Mouse (Mus musculus) cerebellum, adult 11-12 months (tissue): Measurements from ENCODE around the gene Sbno2.

ENCODE experiments used
- DNase-seq: peaks from one replicate; pipeline ENCODE4 v3.0.0; 2022

Sbno2 gene

DNA sequence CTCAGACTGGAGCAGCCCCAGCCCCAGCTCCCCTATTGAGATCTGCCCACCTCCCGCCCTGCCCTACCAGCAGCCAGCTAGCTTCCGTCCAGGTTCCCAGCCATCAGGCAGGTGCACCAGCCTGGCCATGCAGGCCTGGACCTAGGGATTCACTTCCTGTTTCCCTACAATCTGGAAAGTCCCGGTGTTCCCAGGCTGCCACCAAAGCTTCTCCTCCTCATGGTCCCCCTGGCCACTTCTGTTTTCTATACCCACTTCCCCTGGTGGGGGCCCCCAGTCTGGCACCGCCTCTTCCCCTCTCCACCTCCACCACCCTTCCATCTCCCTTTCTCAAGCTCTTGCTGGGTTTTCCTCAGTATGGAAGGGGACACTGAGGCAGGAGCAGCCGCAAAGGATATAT is at the start of gene Sbno2:
Sbno2 (minus strand) TSS at position 112 of the 400 bp plus-strand sequence.
- DNase-seq, result no peak

DNA sequence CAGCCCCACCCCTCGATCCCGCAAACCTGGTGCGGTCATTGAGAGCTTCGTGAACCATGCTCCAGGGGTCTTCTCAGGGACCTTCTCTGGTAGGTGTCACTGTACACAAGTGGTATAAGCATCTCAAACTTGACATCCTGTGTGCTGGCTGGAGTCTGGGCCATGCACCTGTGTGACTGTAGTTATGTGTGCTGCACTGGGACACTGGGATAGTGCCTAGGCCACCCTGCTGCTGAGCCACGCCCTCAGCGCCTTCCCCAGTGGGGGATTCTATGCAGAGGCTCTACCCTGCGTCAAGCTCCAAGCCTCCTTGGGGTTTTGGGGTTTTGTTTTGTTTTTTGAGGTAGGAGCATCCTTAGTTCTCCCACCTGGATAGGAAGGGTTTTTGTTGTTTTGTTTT is 49.0 kb upstream of the Sbno2 start:
- no peak for DNase-seq

DNA sequence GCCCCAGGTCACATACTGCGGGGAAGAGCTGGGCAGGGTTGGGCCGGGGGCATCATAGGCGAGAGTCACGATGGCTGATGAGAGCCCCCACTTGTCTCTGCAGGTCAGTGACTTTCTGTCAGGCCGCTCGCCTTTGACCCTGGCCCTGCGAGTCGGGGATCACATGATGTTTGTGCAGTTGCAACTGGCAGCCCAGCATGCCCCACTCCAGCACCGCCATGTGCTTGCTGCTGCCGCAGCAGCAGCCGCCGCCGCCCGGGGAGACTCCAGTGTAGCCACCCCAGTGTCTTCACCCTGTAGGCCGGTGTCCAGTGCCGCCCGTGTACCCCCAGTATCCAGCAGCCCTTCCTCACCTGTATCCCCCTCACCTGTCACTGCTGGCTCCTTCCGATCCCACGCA is 48.3 kb upstream of the Sbno2 start:
- no peak for DNase-seq

DNA sequence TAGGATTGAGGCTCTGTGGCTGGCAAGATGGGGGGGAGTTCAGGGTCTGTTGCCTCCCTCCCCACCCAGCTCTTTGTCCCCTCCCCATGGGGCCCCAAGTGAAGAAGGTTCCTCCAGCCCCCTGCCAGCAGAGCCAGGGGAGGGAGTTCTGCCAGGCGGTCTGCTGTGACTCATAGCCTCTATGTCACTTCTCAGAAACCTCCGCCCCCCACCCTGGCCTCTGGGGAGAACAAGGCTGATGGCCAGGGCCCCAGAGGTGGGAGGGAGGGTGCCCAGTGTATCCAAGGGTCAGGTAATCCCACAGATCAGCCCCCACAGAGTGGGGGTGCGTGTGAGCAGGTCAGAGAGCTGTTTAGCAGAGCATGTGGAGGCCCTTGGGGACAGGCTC is 47.5 kb upstream of the Sbno2 start:
- peak; percentile 75 for DNase-seq

DNA sequence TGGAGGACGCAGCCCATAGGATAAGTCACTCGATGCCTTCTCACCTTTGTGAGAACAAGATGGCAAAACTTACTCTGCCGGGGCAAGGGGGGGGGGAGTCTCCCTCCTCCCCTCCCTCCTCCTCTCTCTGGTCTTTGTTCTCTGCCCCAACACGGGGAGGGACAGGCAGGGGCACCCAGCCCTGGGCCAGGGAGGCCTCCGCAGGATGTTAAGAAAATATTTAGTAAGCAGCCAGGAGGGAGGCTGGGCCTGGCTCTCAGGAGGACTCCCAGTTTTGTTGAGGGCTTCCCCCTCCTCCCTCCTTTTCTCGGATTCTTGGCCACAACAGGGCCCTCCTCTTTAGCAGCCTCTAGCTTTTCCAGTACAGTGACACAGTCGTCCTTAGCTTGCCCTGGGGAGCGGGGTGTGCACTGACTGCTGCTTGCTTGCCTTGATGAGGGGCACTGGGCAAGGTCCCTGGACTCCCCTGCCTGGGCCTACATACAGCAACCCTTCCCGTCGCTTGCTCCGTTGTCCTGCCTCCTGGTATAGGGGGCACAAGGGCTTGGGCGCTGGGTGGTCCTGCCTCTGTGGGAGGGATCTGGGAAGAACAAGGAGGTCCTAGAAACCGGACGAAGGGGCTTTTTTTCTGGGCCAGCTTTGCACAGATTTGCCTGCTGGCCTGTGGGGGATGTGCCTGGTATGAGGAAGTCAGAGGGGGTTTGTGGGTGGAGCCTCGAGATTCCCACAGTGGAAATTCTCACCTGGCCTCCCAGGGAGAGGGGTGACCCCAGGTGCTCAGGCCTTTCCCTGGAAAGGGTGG is 46.9 kb upstream of the Sbno2 start:
- DNase-seq, result peak; percentile 72

DNA sequence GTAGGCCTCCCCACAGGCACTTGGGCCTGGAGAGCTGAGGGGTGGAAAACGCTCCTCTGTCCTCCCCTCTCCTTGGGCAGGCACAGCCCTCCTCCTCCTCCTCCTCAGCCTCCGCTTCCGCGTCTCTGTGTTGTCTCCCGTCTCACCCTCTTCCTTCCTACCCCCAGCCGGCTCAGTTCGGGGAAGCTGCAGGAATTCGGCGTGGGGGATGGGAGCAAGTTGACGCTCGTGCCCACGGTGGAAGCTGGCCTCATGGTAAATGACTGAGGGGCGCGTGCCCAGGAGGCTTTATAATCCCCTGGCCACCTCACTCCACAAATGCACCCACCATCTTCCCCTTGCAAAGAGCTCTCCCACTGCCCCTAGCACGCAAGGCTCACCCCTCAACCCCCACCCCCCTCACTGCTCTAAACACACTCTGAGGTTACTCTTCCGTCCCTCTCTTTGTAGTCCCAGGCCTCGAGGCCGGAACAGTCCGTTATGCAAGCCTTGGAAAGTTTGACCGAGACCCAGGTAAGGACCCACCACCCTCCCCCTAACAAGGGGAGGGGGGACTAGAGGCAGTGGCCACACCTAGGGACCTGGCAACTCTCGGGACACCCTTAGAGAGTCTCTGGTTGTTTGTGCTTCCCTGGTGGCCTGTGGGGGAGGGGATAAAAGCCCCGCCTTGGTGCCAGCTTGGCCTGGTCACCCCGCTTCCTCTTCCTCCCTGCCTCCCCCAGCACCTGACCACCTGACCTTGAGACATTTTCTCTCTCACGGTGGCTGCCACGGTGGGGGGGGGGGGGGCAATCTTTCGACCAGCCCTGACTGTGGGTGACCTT is 46.1 kb upstream of the Sbno2 start:
- DNase-seq, result peak; percentile 81

DNA sequence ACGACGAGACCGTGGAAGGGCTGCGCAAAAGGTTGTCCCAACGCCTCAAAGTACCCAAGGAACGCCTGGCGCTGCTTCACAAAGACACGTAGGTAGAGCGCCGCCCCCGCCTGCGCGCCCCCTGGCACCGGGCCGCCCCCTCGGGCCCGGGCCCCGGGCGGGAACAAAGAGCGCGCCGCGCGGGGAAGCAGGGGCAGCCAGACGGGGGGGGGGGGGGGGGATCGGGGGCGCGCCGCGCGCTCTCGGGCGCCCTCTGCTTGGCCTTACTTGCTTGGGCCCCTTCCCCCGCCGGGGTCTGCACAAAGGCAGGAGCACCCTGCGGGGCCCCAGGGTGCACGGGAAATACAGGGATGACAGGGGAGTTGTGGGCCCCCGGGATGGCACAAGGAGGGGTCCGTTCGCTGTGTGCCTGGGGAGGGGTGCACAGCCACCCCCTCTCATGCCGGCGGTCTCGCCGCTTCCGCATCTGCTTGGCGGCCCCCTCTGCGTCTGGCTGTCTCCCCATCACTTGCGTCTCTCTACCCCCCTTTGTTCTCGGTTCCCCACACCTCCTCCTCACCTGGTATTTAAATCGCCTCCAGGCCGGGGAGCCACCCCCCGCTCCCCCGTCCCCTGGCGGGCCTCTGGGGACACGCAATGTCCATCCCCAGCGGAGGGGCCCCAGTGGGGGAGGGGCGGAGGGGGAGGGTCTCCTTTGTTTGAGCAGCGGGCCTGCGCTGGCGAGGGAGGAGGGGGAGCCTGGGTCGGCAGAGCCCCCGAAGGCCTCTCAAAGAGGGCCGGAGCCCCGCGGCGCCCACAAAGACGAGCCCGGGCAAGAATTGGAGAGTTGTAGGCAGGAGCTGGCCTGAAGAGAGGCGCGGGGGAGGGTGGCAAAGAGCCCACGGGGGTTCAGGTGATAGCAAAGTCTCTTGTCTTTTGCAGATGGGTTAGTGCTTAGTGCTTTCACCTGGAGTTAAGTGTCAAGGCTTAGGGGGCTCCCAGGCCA is 45.1 kb upstream of the Sbno2 start:
- peak; percentile 84 for DNase-seq

DNA sequence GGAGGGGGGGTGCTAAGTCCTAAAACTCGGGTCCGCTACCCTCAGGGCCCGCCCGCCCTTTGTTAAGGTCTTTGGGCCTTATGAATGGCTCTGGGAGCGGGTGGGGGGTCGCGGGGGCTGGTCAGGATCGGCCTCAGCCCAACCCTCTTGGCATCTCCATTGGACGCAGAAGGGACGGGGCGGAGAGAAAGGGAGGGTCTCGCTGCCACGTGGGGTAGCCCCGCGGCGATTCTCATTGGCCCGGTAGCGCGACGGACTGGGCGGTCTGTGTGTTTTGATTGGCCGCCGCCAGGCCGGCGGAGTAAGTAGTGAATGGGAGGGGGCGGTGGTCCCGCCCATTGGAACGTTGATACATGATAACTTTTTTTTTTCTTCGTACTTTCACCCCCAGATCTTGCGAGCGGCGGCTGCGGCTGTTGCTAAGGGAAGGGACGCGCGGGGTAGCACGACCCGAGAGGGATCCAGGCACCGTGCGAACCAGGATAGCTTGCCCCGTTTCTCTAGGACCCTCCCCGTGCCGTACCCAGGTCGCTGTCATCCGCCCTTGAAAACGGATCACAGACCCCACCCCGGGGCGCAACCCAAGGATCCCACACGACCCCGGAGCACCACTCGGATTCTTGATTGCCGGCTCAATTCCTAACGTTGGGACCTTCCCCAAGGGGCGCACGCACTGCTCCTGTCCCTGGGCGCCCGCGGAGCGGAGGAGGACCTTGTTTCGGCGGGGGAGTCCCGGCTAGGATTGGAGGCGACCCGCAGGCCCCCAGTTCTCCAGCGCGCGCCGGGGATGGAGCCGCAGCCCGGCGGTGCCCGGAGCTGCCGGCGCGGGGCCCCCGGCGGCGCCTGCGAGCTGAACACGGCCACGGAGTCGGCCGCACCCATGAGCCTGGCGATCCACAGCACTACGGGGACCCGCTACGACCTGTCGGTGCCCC is 44.2 kb upstream of the Sbno2 start:
- peak; percentile 98 for DNase-seq

DNA sequence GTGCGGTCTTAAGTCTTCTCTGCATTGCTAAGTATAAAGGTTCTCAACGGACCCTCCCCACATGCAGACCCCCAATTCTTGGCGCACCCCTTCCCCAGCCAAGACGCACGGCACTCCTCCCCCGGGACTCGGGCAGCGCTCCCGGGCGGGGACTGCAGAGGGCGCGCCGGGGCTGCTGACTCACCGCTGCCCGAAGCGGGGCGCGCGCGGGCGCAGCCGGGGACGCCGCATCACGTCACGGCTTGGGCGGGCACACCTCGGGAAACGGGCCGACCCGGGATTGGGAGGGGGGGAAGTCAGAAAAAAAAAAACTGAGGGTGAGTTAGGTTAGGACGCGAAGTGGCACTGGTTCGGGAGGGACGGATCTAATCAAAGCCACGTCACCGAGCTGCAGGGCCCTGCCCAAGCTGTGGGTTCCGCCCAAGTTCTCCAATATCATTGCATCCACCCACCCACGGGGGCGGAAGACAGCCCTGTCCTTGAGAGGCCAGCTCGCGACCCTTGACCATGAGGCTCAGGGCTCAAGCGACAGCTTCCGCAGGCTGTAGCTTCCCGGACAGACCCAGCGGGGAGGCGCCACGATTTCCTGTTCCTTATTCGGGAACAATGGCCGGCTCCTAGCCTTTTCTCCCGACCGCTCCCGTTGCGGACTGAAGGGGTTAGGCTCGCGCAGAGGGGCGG is 43.4 kb upstream of the Sbno2 start:
- DNase-seq, result peak; percentile 95

DNA sequence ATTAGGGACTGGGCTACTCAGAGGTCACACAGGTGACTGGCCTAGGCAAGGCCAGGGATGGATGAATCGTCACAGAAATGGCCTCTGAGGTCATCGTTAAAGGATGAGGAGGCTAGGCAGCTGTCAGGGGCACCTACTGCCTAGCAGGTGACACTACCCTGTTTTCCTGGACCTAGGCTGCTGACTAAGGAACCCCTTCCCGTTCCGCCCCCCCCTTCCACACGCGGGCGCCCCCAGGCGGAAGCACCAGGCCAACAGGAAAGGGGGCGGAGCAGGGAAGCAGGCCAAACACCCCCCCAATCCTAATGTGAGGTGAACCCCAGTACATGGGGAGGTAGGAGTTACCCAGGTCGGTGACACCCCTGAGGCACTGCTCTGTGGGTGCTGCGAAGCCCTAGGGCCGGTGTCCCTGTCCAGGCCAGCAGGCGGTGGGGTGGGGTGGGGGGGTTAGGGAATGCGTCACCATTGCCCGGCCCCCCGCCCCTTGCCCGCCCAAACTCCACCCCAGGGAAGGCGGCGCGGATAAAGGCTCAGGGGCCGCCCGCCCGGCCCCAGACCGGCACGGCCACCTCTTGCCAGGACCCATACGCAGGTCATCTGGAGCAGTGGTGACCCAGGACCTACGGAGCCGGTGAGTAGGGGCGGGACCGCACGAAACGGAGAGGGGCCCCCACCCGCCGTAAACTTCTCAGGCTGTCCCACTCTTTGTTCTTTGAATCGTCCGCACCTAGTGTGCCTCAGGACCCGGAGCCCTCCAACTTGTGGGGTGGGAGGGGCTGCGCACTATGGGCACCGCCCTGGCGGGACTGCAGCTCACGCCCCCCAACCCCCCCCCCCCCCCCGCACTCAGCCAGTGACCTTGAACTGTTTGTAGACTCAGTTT is 42.6 kb upstream of the Sbno2 start, which contains the start of gene Midn:
Midn (plus strand) TSS at position 554 of the 883 bp plus-strand sequence.
- DNase-seq, result peak; percentile 85

DNA sequence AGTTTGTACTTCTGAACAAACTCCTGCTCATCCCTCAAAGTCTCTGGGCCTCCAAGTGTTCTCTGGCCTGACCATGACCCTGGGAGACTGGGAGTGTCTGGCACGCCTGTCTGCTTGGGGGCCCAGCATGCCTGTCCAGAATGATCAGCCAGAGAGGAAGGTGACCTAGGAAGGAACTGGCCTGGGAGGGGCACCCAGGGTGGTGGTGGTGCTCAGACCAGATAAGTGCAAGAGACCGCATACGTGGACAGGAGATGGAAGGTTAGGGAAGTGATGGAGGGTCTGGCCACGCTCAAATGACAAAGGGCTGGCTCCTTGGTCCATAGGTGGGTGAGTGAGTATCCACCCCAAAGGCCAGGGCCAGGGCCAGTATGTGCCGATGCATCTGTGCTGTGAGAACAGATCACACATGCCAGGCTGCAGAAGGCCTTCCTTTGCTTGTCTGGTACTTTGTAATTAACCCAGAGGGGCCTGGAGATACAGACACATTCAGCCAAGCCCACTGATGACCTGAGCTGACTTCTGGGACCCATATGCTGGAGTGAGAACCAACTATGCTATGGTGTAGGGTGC is 41.9 kb upstream of the Sbno2 start:
- no peak for DNase-seq

DNA sequence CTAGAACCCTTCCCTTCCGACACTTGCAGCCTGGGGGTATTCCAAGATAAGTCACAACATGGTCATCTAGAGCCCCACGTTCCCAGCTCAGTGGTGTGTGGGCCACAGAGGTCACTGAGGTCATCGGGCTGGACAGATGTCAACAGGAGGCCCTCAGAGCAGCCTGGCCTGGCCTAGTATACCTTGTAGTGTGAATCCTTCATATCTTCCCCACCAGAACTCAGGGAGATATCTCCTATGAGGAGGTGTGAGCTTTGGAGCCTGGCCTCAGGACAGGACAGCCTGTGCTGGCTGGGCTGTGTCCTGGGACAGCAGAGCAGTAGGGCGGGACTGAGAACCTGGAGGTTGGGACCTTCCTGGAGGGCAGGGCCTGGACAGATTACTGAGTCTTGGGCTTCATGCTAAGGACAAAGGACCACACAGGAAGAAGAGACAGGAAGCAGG is 41.2 kb upstream of the Sbno2 start:
- DNase-seq, result no peak

DNA sequence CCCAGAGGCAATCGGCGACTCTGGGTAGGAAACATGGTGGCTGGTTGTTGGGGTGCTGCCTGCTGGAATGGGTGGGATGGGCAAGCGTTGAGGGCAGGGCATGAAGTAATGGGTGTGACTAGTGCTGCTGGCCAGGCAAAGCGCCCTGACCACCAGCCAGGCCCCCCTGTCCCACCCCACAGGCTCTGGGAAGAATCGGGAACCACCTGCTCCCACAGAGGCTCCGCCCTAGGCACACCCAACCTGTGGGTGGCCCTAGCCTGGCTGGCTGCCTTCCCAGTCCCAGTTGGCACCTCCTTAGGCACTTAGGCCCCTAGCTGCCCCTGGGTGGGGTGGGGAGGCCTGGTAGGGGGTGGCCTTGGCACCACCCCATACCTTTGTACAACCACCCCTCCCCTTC is 40.5 kb upstream of the Sbno2 start:
- DNase-seq, result peak; percentile 84

DNA sequence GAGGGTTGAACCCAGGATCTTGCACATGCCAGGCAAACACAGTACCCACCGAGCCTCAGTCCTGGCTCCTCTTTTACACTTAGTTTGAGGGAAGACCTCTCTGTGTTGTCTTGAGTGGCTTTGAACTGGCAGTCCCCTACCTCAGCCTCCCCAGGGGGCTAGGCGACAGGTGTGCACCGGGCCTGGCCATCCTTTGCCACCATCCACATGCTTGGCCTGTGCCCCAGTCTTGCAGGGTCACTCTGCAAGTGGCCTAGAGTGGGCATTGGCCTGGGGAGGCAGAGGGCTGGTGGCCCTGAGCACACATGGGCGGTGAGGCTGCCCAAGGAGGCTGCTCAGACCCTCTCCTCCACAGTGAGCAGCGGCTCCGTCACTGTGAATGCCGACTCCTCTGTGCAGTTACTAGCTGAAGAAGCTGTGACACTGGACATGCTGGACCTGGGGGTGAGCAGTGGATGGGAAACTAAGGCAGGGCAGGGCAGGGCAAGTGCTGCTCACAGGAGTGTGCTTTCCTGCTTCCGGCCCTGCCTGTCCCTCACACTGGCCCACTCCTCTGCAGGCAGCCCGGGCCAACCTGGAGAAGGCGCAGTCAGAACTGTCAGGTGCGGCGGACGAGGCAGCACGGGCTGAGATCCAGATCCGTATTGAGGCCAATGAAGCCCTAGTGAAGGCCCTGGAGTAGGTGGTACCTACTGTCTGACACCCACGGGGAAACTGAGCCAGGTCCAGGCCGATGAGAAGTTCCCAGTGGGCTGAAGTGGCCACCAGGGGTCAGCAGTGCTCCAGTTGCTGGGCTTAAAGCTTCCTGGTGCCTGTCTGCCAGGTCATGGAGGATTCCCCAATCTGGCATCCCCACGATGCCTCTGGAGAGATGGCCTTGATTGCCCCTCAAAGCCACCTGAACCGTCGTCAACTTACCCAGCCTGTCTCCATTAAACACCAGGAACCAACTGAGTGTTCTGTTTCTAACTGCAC is 39.8 kb upstream of the Sbno2 start:
- DNase-seq, result peak; percentile 84

DNA sequence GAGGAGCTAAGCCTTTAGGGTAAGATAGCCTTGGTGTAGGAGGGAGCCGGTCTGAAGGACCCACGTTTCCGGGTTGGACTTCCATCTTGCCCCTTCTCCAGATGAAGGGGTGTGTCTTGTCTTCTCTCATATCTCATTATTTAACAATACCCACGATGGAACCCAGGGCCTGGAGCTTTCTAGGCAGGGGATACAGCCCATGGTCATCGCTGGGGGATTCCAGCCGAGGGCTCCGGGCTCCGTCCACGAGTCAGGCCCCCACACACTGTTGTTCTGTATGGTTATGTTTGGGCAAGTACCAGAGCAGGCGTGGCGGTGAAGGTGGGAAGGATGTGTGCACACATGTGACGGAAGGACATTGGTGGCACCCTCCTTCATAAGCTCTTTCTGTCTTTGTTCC is 38.8 kb upstream of the Sbno2 start:
- DNase-seq, result no peak

DNA sequence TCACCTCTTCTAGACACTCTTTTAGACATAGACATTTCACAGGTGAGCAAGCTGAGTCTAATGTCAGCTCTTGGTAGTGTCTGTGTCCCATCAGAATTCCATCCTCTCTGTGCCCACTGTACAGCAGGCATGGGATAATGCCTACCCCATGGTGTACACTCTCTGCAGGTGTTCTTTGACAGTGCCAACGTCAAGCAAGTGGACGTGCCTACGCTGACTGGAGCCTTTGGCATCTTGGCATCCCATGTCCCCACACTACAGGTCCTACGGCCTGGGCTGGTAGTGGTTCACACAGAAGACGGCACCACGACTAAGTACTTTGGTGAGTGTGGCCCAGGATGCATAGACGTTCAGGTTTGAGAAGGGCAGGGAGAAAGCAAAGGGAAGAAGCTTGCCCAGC is 38.3 kb upstream of the Sbno2 start:
- DNase-seq, result no peak

DNA sequence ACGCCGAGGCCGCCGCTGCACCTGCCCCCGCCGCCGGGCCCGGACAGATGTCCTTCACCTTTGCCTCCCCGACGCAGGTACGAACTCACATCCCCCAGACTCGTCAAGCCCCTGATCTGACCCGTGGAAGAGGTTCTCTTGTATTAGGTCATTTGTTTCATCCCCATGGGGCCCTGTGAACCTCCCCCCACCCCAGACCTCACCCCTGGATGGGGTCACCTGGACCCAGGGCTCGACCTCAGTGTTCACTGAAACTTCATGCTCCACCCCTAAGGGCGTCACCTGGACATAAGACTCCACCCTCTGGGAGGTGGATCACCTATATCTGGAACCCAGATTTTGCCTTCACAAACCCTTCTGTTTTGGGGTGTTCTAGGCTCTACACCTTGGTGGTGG is 37.2 kb upstream of the Sbno2 start:
- DNase-seq, result no peak

DNA sequence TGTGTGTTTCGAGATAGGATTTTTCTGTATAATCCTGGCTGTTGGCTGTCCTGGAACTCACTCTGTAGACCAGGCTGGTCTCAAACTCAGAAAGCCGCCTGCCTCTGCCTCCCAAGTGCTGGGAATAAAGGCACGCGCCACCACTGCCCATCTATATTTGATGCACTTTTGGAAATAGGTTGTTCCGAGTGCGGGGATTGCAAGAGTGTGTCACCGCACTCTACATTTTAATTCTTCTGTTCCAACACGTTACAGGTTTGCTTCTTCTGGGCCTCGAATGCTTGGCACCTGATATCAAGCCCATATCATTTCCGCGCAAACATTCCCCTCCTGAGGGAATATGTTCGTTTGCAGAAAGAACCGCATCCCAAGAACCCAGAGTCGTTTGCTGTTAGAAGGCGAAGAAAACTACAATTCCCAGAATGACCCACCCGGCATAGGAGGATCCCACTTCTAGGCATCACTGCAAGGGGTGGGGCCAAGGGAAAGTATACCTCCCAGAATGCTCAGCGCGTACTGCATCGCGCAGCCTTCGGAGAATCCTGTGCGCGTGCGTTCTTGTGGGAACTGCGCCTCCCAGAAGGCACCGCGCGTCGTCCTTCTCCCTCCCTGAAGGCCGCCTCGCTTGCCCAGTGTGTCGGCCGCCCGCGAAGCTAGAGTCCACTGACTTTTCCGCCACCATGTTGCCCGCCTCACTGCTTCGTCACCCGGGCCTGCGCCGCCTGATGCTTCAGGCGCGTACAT is 36.6 kb upstream of the Sbno2 start:
- DNase-seq, result peak; percentile 97
